Mouse (Mus musculus) gonadal fat pad, adult 2 months (tissue): ENCODE measurements at regions not wholly inside any gene's neighbourhood (a gene's known extent, or its start where the extent isn't known, plus 50 kb on each side); places are given as distances from the start of the nearest gene placed in this dataset.

Experiments
- DNase-seq: peaks from one replicate; pipeline ENCODE4 v3.0.0-alpha.2; 2012; ENCODE audit warnings: low read depth

DNA sequence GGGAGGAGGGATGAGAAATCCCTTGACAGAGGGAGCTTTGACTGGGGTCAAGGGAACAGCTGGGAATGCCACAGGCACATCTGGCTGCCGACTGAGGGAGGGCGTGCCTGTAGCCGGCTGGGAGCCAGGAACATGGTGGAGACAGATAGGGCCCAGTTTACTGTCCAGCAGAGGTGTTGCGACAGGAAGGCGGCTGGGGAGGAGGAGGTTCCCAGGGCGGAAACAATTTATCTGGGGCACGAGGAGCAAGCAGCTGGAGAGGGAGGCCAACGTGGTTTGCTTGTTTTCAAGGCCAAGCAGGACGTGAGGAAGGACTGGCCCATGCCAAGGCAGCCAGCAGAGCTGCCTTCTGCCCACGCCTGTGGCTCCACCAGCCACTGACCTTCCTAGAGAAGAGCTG is 208.0 kb downstream of the Cyp26b1 start:
- peak; percentile 4 for DNase-seq

DNA sequence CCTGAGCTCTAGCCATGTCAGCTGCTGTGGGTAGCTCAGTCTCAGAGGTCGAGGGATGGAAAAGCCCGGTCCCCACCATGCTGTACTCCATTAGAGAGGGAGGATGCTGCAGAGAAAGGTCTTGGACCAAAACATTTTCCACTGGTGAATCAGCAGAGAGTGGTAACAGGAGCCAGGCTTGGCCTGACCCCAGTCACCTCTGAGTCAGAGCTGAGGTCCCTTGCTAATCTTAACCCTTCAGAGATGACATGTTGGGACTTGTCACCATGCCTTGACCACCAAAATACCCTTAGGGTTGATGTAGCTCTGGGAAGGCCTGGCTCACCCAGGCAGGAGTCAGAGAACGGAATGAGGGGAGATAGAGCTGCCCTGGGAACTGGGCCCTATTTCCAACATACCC is 210.0 kb downstream of the Cyp26b1 start:
- no peak for DNase-seq

DNA sequence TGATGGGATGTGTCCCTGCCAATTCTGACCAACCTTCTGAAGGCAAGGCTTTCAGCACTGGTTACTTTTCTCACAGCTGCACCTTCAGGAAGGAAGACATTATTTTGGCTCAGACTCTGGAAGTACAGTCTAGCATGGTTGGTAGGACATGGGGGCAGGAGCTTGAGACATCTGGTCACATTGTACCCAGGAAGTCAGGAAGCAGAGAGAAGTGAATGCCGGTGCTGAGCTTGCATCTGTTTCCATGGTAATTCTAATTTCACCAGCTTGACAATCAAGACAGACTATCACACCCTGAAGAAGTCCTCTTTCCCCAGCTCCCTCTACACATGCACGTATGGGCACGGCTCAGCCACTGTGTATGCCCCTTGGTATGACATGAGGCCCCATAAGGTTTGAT is 210.6 kb downstream of the Cyp26b1 start:
- DNase-seq = no peak

DNA sequence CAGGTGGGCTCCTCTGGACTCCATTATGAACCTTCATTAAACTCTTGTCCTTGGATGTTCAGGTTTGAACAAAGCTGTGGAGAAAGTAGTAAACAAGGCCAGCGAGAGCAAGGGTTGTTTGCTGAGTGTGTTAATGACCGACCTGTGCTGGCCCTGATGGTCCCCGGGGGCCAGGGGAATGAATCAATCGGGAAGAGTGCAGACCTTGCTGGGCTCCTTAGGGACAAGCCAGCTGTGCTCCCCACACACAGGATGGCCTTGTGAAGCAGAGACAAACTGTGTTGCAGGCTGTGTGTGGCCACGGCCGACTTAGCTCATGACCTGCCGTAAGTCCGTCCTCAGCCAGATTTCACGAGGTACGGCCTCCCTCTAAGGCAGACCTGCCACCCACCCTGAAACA is 212.1 kb downstream of the Cyp26b1 start:
- DNase-seq = no peak

DNA sequence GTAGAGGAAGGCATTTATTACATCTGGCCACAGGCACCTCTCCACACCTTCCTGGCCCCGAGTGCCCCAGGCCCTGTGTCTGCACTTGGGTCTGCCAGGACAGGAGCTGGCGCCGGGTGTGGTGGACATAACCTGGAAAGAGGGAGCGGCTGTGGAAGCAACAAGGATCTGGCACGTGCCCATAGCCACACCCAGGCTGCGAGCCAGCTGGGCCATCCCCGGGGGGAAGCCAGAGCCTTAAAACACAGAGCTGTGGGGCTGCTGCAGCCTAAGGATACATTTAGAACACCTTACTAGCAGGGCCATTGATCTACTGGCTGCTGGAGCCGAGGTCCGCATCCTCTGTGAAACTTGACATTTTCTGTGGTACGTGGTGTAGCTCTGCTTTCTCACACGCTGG is 217.0 kb downstream of the Cyp26b1 start:
- DNase-seq = no peak

DNA sequence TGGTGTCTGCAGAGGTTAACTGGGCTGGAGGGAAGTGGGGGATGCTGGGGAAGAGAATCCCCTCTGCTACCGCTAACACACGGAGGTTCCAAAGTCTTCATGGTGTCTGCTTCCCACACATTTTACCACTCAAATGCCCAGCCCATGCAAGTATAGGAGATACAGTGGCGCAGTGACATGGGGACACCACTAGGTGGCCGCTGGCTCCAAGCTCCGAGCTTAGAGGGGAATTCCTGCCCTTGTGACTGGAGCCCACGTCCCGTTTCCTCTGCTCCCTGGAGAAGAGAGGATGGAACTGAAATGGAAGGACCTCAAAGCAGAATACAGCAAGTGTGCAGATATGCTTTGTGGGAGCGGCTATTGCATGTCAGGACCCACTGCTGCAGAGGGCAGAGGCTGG is 218.2 kb downstream of the Cyp26b1 start:
- no peak for DNase-seq

DNA sequence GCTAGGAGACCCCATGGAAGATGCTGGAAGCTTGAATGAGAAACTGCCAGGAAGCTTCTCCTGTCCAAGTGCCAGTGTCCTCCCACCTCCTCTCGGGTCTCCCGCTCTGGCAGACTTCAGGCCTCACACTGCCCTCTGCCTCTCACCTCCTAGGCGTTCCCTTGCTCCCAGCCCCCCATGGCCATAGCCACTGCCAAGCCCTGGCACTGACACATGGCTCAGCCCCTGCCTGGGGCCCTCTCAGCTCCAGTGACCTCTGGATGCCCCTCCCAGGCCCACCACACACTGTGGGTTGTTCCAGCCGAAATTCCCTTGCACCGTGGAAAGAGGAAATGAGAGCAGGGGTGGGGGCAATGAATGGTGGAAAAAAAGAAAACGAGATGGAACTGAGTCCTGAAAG is 227.3 kb downstream of the Cyp26b1 start:
- no peak for DNase-seq

DNA sequence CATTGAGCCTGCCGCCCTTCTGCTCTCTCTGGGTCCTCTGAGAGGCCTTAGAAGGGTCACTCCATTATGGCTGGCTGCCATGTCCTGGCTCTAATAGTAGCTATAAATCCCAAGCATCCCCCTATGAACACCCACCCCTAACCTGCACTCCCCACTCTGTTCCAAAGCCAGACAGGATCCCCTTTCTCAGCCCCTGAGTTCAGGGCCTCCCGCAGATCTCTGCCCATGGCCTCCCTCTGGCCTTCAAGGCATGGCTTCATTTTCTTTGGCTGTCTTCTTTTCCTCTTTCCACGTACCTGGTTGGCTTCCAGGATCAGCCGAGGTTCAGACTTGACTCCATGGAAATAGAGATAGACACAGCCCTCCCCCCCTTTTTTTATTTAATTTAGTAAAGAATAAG is 227.8 kb downstream of the Cyp26b1 start:
- DNase-seq = no peak

DNA sequence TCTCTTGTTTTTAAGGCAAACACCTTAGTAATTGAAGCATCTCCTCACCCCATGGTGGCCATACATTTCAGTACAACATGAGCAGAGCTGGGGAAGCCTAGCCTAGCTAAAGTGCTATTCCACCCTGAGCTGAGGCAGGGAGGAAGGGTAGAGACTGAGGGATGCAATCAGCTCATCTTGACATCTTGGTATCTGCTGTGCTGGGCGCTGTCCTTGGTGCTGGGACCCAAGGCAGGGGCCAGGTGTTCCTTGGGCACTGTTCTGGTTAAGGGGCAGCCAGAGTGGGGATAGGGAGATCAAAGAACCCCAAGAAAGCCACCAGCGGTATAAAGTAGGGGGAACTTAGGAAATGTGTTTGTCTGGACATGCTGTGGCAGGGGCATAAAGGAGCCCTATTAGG is 228.7 kb downstream of the Cyp26b1 start:
- DNase-seq = no peak

DNA sequence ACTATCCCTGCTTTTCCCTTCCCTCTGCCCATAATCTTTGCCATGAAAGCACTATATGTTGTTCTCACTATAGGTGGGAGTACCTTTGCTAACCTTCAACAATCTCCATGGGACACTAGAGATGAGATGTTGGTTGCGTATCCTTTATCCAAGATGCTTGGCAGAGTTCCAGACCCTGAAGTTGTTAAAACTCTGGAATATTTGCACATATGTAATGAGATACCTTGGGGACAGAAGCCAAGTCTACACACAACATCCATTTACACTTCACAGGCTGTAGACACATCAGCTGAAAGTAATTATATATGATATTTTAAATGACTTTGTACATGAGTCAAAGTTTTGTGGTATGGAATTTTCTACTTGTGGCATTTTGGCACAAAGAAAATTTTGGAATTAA is 231.4 kb downstream of the Cyp26b1 start:
- DNase-seq = no peak

DNA sequence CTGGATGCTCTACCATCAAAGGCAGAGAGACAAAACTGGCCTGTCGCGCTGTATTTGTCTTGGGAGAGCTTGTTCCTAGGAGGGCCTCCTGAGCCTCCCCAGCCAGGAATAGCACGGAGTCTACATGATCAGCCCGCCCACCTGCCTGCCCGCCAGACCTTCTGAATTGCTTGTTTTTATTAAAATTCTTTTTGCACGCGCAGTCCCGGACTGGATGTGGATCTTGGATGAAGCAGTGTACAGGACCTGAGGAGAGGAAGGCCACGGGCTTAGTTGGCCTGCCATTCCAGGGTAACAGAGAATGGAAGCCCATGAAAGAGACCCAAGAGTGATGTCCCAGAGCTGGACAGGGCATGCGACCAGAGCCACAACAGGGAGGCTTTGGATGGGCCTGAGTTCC is 235.8 kb downstream of the Cyp26b1 start:
- no peak for DNase-seq

DNA sequence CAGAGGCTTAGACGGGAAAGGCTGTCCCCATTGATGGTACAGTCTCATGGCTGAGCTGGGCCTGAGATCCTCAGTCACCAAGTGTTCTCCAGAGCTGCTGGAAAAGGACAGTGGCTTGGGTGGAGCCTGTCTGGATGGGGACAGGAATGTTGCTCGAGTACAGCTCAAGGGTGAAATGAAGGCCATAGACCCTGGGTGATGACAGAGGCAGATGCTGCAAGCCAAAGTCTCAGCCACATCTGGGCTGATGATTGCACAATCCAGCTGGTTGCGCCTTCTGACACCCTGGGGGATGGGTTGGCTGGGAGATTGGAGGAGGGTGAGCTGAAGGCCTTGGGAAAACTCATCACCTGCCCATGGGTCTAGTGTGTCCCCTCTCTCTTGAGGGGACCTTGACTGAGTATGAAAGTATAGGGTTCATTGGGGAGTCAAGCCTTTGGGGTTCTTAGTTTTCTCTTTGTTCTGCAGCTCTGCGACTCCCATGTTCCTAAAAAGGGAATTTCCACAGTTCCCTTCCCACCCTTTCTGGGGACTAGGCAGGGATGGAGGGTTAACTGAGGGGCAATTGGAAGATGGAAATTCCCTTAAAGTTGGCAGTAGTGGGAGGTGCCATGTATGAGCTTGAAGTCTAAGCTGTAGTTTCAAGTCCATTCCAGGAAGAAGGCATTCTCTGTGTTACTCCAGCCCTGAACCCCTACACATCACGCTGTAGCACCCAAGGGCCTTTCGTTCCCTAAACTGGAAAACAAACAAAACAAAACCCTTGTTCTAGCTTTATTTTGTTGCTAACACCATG is 240.1 kb downstream of the Cyp26b1 start:
- DNase-seq = no peak

DNA sequence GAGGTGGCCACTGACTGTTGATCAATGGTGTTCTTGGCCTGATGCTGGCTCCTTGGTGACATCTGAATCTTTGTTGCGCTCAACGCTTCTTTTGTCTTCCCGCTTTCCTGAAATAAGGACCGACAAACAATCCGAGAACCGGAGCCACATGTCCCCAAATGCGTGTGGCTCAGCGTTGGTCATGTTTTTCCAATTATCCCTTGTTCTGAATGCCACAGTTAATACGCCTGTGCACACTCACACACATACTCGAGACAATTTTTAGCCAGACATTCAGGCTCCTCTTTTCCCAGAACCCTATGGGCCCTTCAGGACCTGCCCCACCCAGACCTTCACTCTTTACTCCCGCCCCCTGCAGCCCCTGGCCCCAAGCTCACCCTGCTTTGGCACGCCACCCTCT is 248.8 kb downstream of the Cyp26b1 start:
- no peak for DNase-seq

DNA sequence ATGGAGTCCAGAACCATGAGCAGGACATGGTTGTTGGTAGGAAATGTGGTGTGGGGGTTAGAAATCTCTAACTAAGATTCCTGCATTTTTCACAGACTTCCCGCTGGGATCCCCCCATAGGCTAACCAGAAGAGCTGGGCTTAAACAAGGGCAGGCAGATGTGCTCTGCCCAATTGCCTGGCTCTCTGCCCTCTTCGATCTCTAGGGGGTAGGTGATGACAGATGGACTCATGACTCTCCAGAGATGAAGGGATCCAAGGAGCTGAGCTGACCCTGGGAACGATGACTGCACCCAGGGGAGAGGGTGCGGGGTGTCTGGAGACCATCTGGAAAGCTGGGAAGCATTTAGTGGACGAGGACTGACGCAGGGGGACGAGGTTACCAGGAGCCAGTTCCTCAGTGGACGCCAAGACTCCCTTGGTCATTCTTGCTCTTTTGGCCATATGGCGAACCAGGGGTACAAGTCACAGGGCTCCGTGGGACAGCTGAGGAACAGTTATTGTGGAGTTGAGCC is 260.0 kb downstream of the Cyp26b1 start:
- no peak for DNase-seq

DNA sequence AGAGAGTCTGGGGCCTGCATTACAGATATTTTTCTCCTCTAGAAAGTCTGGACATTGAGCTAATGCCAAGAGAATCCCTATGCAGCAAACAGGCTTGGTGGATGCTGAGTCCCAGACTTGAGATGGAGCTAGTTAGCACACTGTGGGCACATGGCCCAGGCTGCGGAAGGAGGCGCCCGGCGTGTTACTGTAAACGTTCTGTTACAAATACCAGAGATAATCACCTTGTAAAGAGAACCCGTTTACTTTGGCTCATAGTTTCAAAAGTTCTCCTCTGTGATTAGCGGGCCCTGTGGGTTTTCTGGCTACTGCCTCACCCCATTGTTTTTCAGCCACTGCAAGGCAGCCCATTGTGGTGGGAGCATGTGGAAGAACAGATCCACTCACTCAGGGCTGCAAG is 264.6 kb downstream of the Cyp26b1 start:
- DNase-seq = no peak

DNA sequence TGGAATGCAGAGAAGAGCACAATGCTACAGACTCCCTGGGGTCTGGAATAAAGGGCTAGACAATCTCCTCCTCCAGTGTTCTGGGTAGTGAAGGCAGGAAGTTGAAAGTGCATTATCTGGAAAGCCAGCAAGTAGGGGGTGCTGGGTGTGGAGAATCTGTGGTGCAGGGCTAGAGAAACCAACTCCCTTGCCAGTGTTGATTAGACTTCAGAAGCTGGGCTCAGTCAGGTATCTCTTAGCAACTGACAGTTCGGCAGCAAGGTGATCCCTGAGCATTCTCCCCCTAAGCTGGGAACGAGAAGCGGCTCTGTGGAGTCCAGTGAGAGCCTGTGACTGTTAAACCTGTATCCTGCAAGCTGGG is 265.7 kb downstream of the Cyp26b1 start:
- DNase-seq = no peak

DNA sequence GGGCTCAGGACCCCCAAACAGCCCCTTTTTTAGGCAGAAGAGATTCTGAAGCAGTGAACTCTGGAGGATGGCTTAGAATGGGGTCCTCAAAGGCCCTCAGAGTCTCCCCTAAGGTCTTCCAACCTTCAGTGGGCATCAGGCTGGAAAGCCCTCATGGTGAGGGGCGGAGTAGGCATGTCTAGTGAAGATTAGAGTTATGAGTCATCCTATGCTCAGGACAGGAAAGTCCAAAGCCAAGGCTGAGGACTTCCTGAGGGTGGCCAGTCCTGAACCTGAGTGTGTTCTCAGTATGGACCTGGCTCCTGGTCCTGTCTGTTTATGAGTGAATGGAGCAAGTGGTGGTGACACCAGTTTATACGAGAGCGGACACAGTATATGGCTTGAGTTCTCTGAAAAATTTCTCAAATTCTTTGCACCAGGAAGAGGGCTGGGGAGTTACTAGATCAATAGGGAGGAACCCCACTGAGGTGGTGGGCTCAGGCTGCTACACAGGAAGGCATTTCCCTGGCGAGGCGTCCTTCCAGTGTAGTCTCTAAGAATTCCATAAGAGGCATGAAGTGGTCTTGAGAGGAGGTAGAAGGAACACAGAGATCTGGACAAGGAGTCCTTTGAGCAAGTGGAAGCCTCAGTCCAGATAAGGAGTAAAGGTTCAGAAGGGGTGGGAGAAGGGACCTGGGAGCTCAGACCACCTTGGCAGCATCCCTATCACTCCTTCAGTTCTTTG is 266.2 kb downstream of the Cyp26b1 start:
- DNase-seq = no peak

DNA sequence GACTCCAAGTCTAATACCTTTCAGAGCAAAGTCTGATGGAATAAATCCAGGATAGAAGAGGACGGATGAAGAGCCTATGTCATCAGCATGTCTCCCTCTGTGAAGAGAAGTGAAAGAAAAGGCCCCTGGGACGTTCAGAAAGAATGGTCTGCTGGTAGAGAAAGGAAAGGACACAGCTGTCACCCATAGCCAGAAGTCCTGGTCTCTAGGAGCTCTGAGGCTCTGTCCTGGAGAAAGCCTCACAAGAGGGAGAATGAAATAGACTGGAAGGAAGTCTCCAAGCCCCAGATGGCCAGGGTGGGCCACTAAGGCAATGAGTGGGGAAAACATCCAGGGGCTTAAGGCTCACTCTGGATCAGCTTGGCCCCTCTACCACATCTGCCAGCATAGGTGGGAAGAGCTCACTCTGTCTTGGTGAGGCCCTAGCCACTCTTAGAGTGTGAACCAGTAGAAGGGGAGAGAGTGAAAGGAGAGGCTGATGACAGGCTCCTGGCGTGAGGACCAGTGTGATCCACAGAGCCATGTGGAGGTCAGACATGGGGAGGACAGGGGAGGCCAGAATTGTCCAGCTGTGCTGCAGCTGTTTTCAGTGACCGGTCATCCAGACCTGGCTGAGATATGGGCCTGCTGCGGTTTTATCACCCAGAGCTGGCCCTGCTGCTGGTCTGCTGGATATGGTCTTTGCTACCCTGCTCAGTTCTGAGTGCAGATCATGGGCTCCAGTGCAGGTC is 268.2 kb downstream of the Cyp26b1 start:
- DNase-seq = no peak

DNA sequence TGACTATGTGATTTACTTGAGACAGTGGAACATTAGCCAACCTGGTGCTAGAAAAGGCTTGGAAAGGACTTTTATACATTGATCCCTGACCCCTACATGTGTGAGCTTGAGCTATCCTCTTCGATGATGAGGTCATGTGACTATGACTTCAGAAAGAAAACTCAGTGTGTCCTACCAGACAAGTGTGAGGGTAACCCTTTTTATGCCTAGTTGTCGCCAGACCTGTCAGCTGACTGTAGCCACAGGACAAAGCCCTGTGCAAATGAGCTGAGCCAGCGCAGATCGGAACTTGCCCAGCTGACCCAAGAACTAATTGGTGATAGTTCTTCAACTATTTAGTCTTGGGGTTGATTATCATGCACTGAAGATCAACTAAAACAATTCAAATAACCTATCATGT is 269.5 kb downstream of the Cyp26b1 start:
- DNase-seq = no peak

DNA sequence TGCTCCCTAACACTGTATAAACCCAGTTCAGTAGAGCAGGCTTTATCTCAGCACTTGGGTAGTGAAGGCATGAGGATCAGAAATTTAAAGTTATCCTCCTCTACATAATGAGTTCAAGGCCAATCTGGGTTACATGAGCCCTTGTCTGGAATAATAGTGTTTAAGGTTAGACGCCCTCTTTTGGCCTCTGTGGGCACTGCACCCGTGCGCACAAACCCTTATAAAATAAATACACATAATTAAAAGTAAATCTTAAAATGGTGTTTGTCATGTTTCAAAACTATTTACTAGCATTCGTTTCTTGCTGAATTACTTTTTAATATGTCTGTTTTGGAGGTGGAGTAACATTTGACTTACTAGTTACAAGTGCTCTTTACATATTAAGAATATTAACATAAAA is 271.2 kb downstream of the Cyp26b1 start:
- no peak for DNase-seq

DNA sequence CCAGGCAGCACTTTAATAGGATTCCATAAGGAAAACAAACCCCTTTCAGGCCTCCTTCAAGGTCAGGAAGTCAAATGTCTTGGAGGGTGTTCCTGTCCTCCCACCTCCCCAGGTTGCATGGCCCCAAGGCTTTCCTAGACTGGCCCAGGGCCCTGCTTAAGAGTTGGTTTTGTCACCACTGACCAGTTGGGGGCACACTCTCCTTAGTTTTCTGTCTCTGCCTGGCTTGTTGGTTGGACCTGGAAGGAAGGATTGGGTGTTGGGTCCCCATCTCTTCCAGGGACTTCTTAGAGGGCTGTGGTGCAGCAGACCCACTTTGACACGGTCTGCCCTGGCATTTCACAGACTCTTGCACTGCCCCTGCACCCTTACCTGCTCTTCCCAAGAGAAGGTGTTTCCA is 273.1 kb downstream of the Cyp26b1 start:
- no peak for DNase-seq

DNA sequence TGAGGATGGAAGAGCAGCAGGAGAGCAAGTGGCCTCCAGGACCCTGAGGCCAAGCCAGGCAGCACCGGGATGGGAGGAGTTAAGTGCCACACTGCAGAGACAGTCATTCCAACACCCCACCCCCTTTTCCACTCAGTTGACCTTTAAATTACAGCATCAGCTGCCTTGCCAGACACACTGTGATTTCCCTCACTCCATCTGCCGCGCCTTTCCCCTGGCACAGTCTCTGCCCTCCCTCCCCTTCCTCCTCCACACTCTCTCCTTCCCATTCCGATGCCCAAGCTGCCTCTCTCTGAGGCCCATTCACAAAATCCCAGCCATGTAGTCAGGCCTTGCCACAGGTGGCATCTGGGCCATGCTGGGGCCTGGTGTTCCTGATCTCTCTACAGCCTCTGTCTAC is 274.9 kb downstream of the Cyp26b1 start:
- no peak for DNase-seq

DNA sequence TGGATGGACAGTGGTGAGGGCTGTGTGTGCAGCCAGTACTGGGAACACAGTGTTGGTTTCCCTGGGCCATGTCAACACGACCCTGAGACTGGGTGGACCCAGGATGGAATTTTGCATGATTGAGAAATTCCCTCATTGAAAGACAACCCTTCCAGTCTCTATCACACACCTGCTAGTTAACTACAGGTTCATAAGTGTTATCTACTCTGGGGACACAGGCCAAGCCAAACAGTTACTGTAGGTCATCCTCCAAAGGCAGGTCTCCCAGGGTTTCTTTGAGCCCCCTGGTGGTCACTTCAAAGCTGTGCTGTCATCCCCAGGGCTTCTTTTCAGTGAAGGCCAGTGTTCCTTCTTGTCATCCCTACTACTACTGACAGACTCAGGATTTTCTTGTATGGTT is 276.7 kb downstream of the Cyp26b1 start:
- DNase-seq = no peak
